Mouse (Mus musculus): Measurements from ENCODE around the gene Utrn. TPM values are rescaled to one million over a fixed set of nuclear protein-coding genes. Genes with fewer than 3 reads are reported as not detected.

The Utrn gene
- polyA plus RNA-seq, 1 experiment: 31.4 TPM

DNA sequence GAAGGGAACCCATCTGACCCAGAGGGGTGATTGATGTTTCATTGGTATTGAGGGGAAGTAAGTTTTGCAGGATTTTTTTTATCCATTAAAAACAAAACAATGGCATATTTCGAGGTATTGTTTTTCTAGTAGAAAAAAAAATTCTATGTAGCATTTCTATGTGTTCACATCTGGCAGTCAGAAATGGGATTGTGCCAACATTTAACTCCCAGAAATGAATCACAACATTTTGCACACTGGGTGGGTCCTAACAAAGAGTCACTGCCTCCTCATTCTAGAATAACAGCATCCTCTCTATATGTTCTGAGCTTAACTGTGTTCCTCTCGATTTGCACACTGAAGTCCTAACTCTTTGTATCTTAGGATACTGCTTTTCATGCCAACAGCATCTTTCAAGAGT, 416.5 kb downstream of the Utrn start:
- 77% methylated on average over 2 of the region's 2 CpGs for WGBS
- no peak overlapping the region for H3K4me3 ChIP-seq (replicated peaks; ENCODE audit: control insufficient read depth, low read depth, low read length)
- H3K4me1 ChIP-seq (ENCODE audit: control insufficient read depth, insufficient read depth, low read length): no peaks in the 10 kb centered on the region
- TF ChIP-seq CTCF (IDR thresholded peaks at IDR 0.05; ENCODE audit: control insufficient read depth, insufficient read depth, low read length): no peak
- TF ChIP-seq POLR2A (IDR thresholded peaks at IDR 0.05; ENCODE audit: borderline replicate concordance, control insufficient read depth, low read depth, low read length): no peak
- H3K27ac ChIP-seq (ENCODE audit: control insufficient read depth, insufficient read depth, low read depth, low read length, poor library complexity): no peak overlapping the region

DNA sequence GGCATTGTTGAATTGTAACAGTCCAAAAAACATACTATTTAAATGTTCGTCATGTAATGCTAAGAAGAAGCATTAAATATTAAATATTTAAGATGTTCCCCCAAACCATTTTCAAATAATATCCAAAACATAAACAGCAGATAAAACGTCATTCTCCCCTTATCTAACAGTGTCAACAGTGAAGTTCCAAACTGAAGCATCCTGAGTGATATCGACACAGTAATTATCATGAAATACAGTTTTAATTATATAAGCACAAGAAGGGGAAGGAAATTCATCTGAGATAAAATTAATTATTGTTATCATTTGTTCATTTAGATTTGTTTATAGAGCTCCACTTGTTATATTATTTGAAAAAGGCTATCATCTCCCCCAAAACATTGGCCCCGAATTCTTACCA, 425.0 kb downstream of the Utrn start:
- H3K27ac ChIP-seq (ENCODE audit: control insufficient read depth, insufficient read depth, low read depth, low read length, poor library complexity): no peak overlapping the region
- TF ChIP-seq CTCF (IDR thresholded peaks at IDR 0.05; ENCODE audit: control insufficient read depth, insufficient read depth, low read length) (no peak), POLR2A (IDR thresholded peaks at IDR 0.05; ENCODE audit: borderline replicate concordance, control insufficient read depth, low read depth, low read length) (no peak)
- H3K4me1 ChIP-seq (ENCODE audit: control insufficient read depth, insufficient read depth, low read length): no peaks in the 10 kb centered on the region
- 73% methylated on average over 4 of the region's 4 CpGs for WGBS
- H3K4me3 ChIP-seq (replicated peaks; ENCODE audit: control insufficient read depth, low read depth, low read length): no peak overlapping the region

DNA sequence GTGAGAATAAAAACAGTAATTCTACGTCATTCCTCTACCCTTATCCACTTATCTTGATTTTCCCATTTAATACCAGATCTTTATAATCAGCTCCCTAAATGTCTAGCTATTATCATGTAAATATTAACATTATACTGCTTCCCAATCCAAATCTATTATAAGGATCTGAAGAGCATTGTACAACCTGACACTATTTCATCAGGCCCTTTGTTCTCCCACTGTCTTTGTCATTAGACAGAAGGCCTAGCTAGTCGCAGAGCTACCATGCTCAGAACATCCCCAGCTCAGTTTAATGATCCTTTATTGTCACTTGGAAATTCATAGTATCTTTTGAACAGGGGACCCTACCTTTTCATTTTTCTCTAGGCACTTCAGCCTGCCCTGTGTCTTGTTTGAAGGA, 436.0 kb downstream of the Utrn start:
- 83% methylated on average over 2 of the region's 2 CpGs for WGBS
- Histone ChIP-seq H3K4me1 (ENCODE audit: control insufficient read depth, insufficient read depth, low read length) (no peaks in the 10 kb centered on the region), H3K4me3 (replicated peaks; ENCODE audit: control insufficient read depth, low read depth, low read length) (no peak overlapping the region), H3K27ac (ENCODE audit: control insufficient read depth, insufficient read depth, low read depth, low read length, poor library complexity) (no peak overlapping the region)
- no peak for TF ChIP-seq POLR2A (IDR thresholded peaks at IDR 0.05; ENCODE audit: borderline replicate concordance, control insufficient read depth, low read depth, low read length)
- TF ChIP-seq CTCF (IDR thresholded peaks at IDR 0.05; ENCODE audit: control insufficient read depth, insufficient read depth, low read length): no peak

DNA sequence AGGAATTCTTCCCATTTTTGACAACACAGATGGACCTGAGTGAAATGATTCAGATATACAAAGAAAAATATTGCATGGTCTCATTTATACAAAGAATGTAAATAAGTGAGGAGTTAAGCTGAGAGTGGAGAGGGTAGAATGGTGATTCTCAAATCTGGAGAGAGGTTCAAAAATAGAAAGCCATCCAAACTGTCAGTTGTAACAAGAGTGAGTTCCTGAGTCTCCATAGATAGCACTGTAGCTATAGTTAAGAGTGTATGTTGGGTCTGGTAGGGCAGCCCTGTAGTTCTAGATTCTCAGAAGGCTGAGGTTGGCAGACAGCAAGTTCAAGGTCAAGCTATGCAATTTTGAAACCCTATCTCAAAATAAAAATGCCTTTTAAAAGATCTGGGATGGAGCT, 438.8 kb downstream of the Utrn start:
- H3K27ac ChIP-seq (ENCODE audit: control insufficient read depth, insufficient read depth, low read depth, low read length, poor library complexity): no peak overlapping the region
- H3K4me3 ChIP-seq (replicated peaks; ENCODE audit: control insufficient read depth, low read depth, low read length): no peak overlapping the region
- TF ChIP-seq CTCF (IDR thresholded peaks at IDR 0.05; ENCODE audit: control insufficient read depth, insufficient read depth, low read length) (no peak), POLR2A (IDR thresholded peaks at IDR 0.05; ENCODE audit: borderline replicate concordance, control insufficient read depth, low read depth, low read length) (no peak)
- no peaks in the 10 kb centered on the region for H3K4me1 ChIP-seq (ENCODE audit: control insufficient read depth, insufficient read depth, low read length)

DNA sequence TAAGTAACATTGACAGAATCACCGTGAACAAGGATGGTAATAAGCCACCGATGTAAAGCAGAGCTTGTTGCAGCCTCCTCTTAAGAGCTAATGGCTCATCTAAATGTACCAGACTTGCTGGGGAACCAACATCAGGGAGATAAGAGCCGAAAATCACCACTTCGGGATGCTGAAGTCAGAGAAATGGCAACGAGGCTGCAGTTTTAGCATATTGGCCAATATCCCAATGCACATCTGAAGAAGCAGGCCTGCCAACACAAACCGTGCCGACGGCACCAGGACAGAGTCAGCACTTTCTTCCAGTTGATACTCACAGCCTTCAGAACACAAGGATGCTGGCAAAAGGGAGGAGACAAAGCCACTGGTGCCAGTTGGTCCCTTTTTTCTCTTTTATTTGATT, 442.3 kb downstream of the Utrn start:
- WGBS: 83% methylated on average over 8 of the region's 8 CpGs
- Histone ChIP-seq H3K4me3 (replicated peaks; ENCODE audit: control insufficient read depth, low read depth, low read length) (no peak overlapping the region), H3K27ac (ENCODE audit: control insufficient read depth, insufficient read depth, low read depth, low read length, poor library complexity) (no peak overlapping the region), H3K4me1 (ENCODE audit: control insufficient read depth, insufficient read depth, low read length) (no peaks in the 10 kb centered on the region)
- TF ChIP-seq POLR2A (IDR thresholded peaks at IDR 0.05; ENCODE audit: borderline replicate concordance, control insufficient read depth, low read depth, low read length): no peak
- TF ChIP-seq CTCF (IDR thresholded peaks at IDR 0.05; ENCODE audit: control insufficient read depth, insufficient read depth, low read length): no peak

DNA sequence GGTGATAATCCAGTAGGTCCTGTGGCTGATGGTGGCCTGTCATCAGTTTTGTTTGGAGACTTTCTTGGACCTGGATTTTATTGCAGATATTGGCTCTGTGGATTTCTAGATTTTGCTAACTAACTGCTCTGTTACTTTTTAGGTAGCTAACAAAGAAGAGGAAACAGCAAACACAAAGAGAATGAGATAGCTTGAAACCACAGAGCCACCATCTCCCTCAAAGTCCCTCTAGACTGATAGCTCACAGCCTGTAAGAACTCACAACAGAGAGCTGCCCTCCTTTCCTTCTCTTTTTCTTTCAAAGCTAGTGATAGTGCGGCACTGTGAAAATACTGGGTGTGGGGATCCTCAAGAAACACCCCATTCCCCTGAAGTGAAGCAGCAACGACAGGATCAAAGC, 444.2 kb downstream of the Utrn start:
- H3K27ac ChIP-seq (ENCODE audit: control insufficient read depth, insufficient read depth, low read depth, low read length, poor library complexity): no peak overlapping the region
- no peak overlapping the region for H3K4me3 ChIP-seq (replicated peaks; ENCODE audit: control insufficient read depth, low read depth, low read length)
- WGBS: 56% methylated on average over 2 of the region's 2 CpGs
- H3K4me1 ChIP-seq (ENCODE audit: control insufficient read depth, insufficient read depth, low read length): no peaks in the 10 kb centered on the region
- TF ChIP-seq CTCF (IDR thresholded peaks at IDR 0.05; ENCODE audit: control insufficient read depth, insufficient read depth, low read length): no peak

DNA sequence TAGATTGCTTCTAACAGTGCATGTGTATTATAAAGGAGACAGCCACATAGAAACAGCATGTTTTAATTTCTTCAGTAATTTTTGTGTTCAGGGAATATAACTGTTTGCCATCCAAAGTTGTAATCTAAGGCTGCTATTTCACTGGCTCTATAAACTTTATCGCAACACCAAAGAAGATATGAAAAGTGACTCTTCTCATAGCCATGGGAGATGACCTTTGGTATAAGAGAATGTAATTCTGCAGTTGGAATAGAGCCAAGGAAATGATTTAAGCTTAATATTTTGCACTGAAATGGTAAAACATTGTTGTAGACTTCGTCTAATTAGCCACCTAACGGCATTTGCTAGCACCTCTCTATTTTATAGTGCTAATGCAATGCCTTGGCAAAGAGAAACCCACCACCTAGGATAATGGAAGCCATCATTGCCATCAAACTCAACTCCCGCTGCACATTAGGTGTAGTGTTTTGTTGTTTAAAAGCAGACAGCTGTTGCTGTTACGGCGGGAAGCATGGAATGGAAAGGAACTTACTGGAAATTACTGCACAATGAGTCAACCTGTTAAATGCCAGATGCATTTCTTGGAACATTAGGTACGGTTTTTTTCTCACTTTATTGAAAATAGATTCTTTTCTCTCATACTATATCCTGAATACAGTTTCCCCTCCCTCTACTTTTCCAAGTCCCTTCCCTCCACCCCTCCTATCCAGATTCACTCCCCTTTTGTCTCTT, 445.0 kb downstream of the Utrn start:
- no peaks in the 10 kb centered on the region for H3K4me1 ChIP-seq (ENCODE audit: control insufficient read depth, insufficient read depth, low read length)
- TF ChIP-seq CTCF (IDR thresholded peaks at IDR 0.05; ENCODE audit: control insufficient read depth, insufficient read depth, low read length) (no peak), POLR2A (IDR thresholded peaks at IDR 0.05; ENCODE audit: borderline replicate concordance, control insufficient read depth, low read depth, low read length) (no peak)
- 88% methylated on average over 7 of the region's 7 CpGs for WGBS
- no peak overlapping the region for H3K4me3 ChIP-seq (replicated peaks; ENCODE audit: control insufficient read depth, low read depth, low read length)
- no peak overlapping the region for H3K27ac ChIP-seq (ENCODE audit: control insufficient read depth, insufficient read depth, low read depth, low read length, poor library complexity)

DNA sequence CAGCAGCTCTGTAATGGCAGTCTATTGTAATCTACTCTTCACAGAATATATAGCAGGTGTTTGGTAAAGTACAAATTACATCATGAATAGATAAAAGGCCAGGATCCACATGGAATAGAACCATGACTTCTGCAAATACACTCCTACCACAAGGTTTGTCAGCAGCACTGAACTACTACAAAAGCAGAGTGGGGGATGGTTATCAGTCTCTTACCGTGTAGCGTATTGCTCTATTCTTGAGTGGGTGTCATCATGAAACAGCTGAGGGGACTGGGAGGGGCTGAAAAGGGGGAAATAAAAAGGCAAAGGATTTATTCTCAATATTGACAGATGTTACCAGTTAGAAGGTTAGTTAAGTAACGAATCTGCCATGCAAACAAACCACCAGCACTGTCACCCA, 454.2 kb downstream of the Utrn start:
- no peaks in the 10 kb centered on the region for H3K4me1 ChIP-seq (ENCODE audit: control insufficient read depth, insufficient read depth, low read length)
- no peak overlapping the region for H3K4me3 ChIP-seq (replicated peaks; ENCODE audit: control insufficient read depth, low read depth, low read length)
- no peak overlapping the region for H3K27ac ChIP-seq (ENCODE audit: control insufficient read depth, insufficient read depth, low read depth, low read length, poor library complexity)
- WGBS: 82% methylated on average over 3 of the region's 3 CpGs
- no peak for TF ChIP-seq CTCF (IDR thresholded peaks at IDR 0.05; ENCODE audit: control insufficient read depth, insufficient read depth, low read length)
- TF ChIP-seq POLR2A (IDR thresholded peaks at IDR 0.05; ENCODE audit: borderline replicate concordance, control insufficient read depth, low read depth, low read length): no peak
